Mouse (Mus musculus) megakaryocyte, adult 5-6 weeks (primary cell): Measurements from ENCODE around the gene Gm21964. TPM values are rescaled to one million over a fixed set of nuclear protein-coding genes. Genes with fewer than 3 reads are reported as not detected.

Experiments
- ATAC-seq: 2 replicates; pipeline ENCODE4 v1.8.0; 2016; ENCODE audit warnings: mild to moderate bottlenecking, inconsistent platforms; ENCODE audit not compliant: poor library complexity, severe bottlenecking
- total RNA-seq, 2 experiments: library from RNA; stranded (forward) in 1 of 2; stranded (reverse) in 1 of 2; fragments of 153-499, 151-499 nt in 1 of 2; fragments of 221-1000, 200-1000 nt in 1 of 2; gene quantifications; 2 replicates each; pipeline versions ENCODE4 v1.2.3 to v1.2.4; 2015 to 2017

Gm21964 gene
- total RNA-seq, 2 experiments from 2014 or later = not detected

GRCm38 (mm10) chr8:110152951-110153350, 51.9 kb downstream of the Gm21964 start:
- no peak for ATAC-seq

Other genes starting within 250 kb of the Gm21964 start
- 6.2 and 9.3 TPM in 2 replicates for gene Phlpp2, start 232.7 kb upstream of the Gm21964 start, total RNA-seq (2015)
- 8.5 and 8.6 TPM in 2 replicates for gene Phlpp2, start 232.7 kb upstream of the Gm21964 start, total RNA-seq (2017)
- not detected in 2 replicates for gene Marveld3, start 139.0 kb upstream of the Gm21964 start, total RNA-seq (2015)
- gene Marveld3, start 139.0 kb upstream of the Gm21964 start, total RNA-seq (2017) = not detected in 2 replicates
- not detected in 2 replicates for gene Tat, start 110.8 kb upstream of the Gm21964 start, total RNA-seq (2015)
- gene Tat, start 110.8 kb upstream of the Gm21964 start, total RNA-seq (2017) = not detected in 2 replicates
- not detected in 2 replicates for gene Chst4, start 61.5 kb upstream of the Gm21964 start, total RNA-seq (2015)
- gene Chst4, start 61.5 kb upstream of the Gm21964 start, total RNA-seq (2017) = not detected in 2 replicates
- not detected in 2 replicates for gene Zfp612, start 21.5 kb upstream of the Gm21964 start, total RNA-seq (2015)
- gene Zfp612, start 21.5 kb upstream of the Gm21964 start, total RNA-seq (2017) = not detected in 2 replicates
- not detected in 2 replicates for gene Gm17720, start 1.5 kb downstream of the Gm21964 start, total RNA-seq (2015)
- gene Gm17720, start 1.5 kb downstream of the Gm21964 start, total RNA-seq (2017) = not detected in 2 replicates
- gene Calb2, start 67.0 kb downstream of the Gm21964 start, total RNA-seq (2015) = not detected in 2 replicates
- gene Calb2, start 67.0 kb downstream of the Gm21964 start, total RNA-seq (2017) = not detected in 2 replicates
- gene Cmtr2, start 114.5 kb downstream of the Gm21964 start, total RNA-seq (2015) = 3.4 and 6.0 TPM in 2 replicates
- gene Cmtr2, start 114.5 kb downstream of the Gm21964 start, total RNA-seq (2017) = 3.3 and 4.4 TPM in 2 replicates
- gene Hydin, start 165.8 kb downstream of the Gm21964 start, total RNA-seq (2015) = not detected in 2 replicates
- 0.11 TPM in 1 of 2 replicates, not detected in the other for gene Hydin, start 165.8 kb downstream of the Gm21964 start, total RNA-seq (2017)